Mouse (Mus musculus) E14TG2a.4 (cell line): Measurements from ENCODE around the gene Capn10.

Source experiments
- H3K27me3 ChIP-seq: 2 replicates; pipeline ENCODE4 v1.6.1; 2014; ENCODE audit warnings: low read length, control low read depth; ENCODE audit not compliant: insufficient read depth
- H3K36me3 ChIP-seq: 2 replicates; pipeline ENCODE4 v1.6.1; 2014; ENCODE audit warnings: low read length, control low read depth; ENCODE audit not compliant: insufficient read depth
- H3K4me1 ChIP-seq: replicated peaks from 2 replicates; pipeline ENCODE4 v1.6.1; 2014; ENCODE audit warnings: low read depth, low read length, control low read depth
- H3K4me3 ChIP-seq: replicated peaks from 2 replicates; pipeline ENCODE4 v1.5.1; 2014; ENCODE audit warnings: mild to moderate bottlenecking, low read length
- H3K9me3 ChIP-seq: 2 replicates; pipeline ENCODE4 v1.6.1; 2014; ENCODE audit warnings: low read length, control low read depth
- CTCF ChIP-seq: conservative IDR thresholded peaks from 2 replicates; pipeline ENCODE4 v1.5.1; 2014; ENCODE audit warnings: low read length
- NANOG ChIP-seq: IDR thresholded peaks from 2 replicates; pipeline ENCODE4 v1.6.1; 2014; ENCODE audit warnings: borderline replicate concordance, low read length, mixed read lengths
- POU5F1 ChIP-seq: IDR thresholded peaks from 2 replicates; pipeline ENCODE4 v1.6.1; 2014; ENCODE audit warnings: low read length, borderline replicate concordance

The Capn10 gene

GRCm38 (mm10) chr1:92912286-92912685, 21.9 kb upstream of the Capn10 start:
- peaks cover 51% of the 10 kb centered on the region for H3K4me1 ChIP-seq
- no peaks in the 10 kb centered on the region for H3K9me3 ChIP-seq
- H3K4me3 ChIP-seq, result peak overlapping the region; percentile 84; the same call in 1 of the 2 replicates
- TF ChIP-seq NANOG (no peak), POU5F1 (no peak), CTCF (no peak)
- peaks cover 31% of the 10 kb centered on the region for H3K36me3 ChIP-seq
- H3K27me3 ChIP-seq, result peaks cover 37% of the 10 kb centered on the region

- H3K27me3 ChIP-seq, result peaks cover 40% of the 10 kb centered on the region
- no peaks in the 10 kb centered on the region for H3K9me3 ChIP-seq
- H3K4me3 ChIP-seq, result no peak overlapping the region
- H3K36me3 ChIP-seq, result peaks cover 43% of the 10 kb centered on the region
- H3K4me1 ChIP-seq, result peaks cover 57% of the 10 kb centered on the region
- no peak for TF ChIP-seq NANOG
- no peak for TF ChIP-seq CTCF
- TF ChIP-seq POU5F1, result no peak
Measured at GRCm38 (mm10) chr1:92914239-92914638, 19.9 kb upstream of the Capn10 start.

- Histone ChIP-seq H3K9me3 (no peaks in the 10 kb centered on the region), H3K27me3 (peaks cover 32% of the 10 kb centered on the region), H3K36me3 (peaks cover 46% of the 10 kb centered on the region), H3K4me1 (peaks cover 57% of the 10 kb centered on the region), H3K4me3 (no peak overlapping the region)
- no peak for TF ChIP-seq CTCF
- TF ChIP-seq POU5F1, result no peak
- no peak for TF ChIP-seq NANOG
Measured at GRCm38 (mm10) chr1:92914993-92915392, 19.2 kb upstream of the Capn10 start.

- peaks cover 55% of the 10 kb centered on the region for H3K36me3 ChIP-seq
- peaks cover 21% of the 10 kb centered on the region for H3K27me3 ChIP-seq
- TF ChIP-seq NANOG (no peak), CTCF (no peak), POU5F1 (no peak)
- H3K9me3 ChIP-seq, result no peaks in the 10 kb centered on the region
- H3K4me1 ChIP-seq, result peaks cover 58% of the 10 kb centered on the region
- no peak overlapping the region; the same call in 1 of the 2 replicates for H3K4me3 ChIP-seq
Measured at GRCm38 (mm10) chr1:92916725-92917124, 17.5 kb upstream of the Capn10 start.

GRCm38 (mm10) chr1:92919151-92919550, 15.0 kb upstream of the Capn10 start:
- peak overlapping the region; percentile 74 for H3K4me3 ChIP-seq
- TF ChIP-seq NANOG (no peak), CTCF (no peak), POU5F1 (no peak)
- H3K4me1 ChIP-seq, result peaks cover 49% of the 10 kb centered on the region
- H3K9me3 ChIP-seq, result no peaks in the 10 kb centered on the region
- H3K36me3 ChIP-seq, result peaks cover 55% of the 10 kb centered on the region
- H3K27me3 ChIP-seq, result peaks cover 15% of the 10 kb centered on the region

GRCm38 (mm10) chr1:92919775-92920174, 14.4 kb upstream of the Capn10 start:
- Histone ChIP-seq H3K9me3 (no peaks in the 10 kb centered on the region), H3K4me1 (peaks cover 44% of the 10 kb centered on the region)
- TF ChIP-seq NANOG (no peak), POU5F1 (no peak), CTCF (no peak)

GRCm38 (mm10) chr1:92920474-92921200, 13.5 kb upstream of the Capn10 start:
- H3K27me3 ChIP-seq, result peaks cover 15% of the 10 kb centered on the region
- TF ChIP-seq CTCF (no peak), NANOG (no peak), POU5F1 (no peak)
- peaks cover 44% of the 10 kb centered on the region for H3K4me1 ChIP-seq
- H3K36me3 ChIP-seq, result peaks cover 41% of the 10 kb centered on the region
- H3K4me3 ChIP-seq, result 0 out of 2 replicates have a peak overlapping the region, but pooled peaks have one; percentile 74
- H3K9me3 ChIP-seq, result no peaks in the 10 kb centered on the region

More at GRCm38 (mm10) chr1:92919775-92920174, 14.4 kb upstream of the Capn10 start:
- peaks cover 15% of the 10 kb centered on the region for H3K27me3 ChIP-seq
- peaks cover 49% of the 10 kb centered on the region for H3K36me3 ChIP-seq
- H3K4me3 ChIP-seq, result peak overlapping the region; percentile 74

- H3K36me3 ChIP-seq, result peaks cover 32% of the 10 kb centered on the region
Measured at GRCm38 (mm10) chr1:92921496-92921895, 12.7 kb upstream of the Capn10 start.

More at GRCm38 (mm10) chr1:92921496-92921895, 12.7 kb upstream of the Capn10 start:
- no peaks in the 10 kb centered on the region for H3K9me3 ChIP-seq
- H3K4me1 ChIP-seq, result peaks cover 44% of the 10 kb centered on the region
- TF ChIP-seq POU5F1 (no peak), NANOG (no peak), CTCF (no peak)
- peaks cover 15% of the 10 kb centered on the region for H3K27me3 ChIP-seq
- H3K4me3 ChIP-seq, result no peak overlapping the region
